Mouse (Mus musculus) ovary, postnatal 36 days (tissue): Measurements from ENCODE around the gene Tcl1b2.
"Not testable (repeated sequence)": the region's sequence is repeated elsewhere in the genome, so short reads cannot be mapped to it uniquely, and the experiment has no call there.

ENCODE experiments used
- DNase-seq: peaks from one replicate; pipeline ENCODE4 v3.0.0; 2022; ENCODE audit warnings: low spot score, mixed read lengths

Gene Tcl1b2

GRCm38 (mm10) chr12:105173366-105173765 lies 27.6 kb downstream of the Tcl1b2 start:
- DNase-seq: no peak

GRCm38 (mm10) chr12:105174318-105174717 lies 28.5 kb downstream of the Tcl1b2 start:
- peak; percentile 59 for DNase-seq

- not testable (repeated sequence) for DNase-seq
These were observed 30.2 kb downstream of the Tcl1b2 start, which contains the start of gene Tcl1b5 for GRCm38 (mm10) chr12:105176044-105176443. Gene Tcl1b5 (plus strand): TSS chr12:105176344.

GRCm38 (mm10) chr12:105181040-105181644 lies 35.3 kb downstream of the Tcl1b2 start:
- not testable (repeated sequence) for DNase-seq

- peak; percentile 12 for DNase-seq
These were observed 43.2 kb downstream of the Tcl1b2 start for GRCm38 (mm10) chr12:105188980-105189379.

GRCm38 (mm10) chr12:105190743-105191142 lies 44.9 kb downstream of the Tcl1b2 start, which contains the start of gene Tcl1b3:
Gene Tcl1b3 (plus strand): TSS chr12:105191043.
- DNase-seq: not testable (repeated sequence)

GRCm38 (mm10) chr12:105199684-105200497 lies 54.1 kb downstream of the Tcl1b2 start:
- not testable (repeated sequence) for DNase-seq

- DNase-seq: not testable (repeated sequence)
These were observed 55.8 kb downstream of the Tcl1b2 start, which contains the start of gene Tcl1b4 for GRCm38 (mm10) chr12:105201657-105202056. Gene Tcl1b4 (plus strand): TSS chr12:105201957.
